In genomic region chr4:3416670-3417069, GRCm38 (mm10) we compare ENCODE assay signal across 18 mouse cellular contexts.
A peak's percentile ranks its signal among the peaks of the same experiment; 100 is the strongest.
DNase-seq lines count a peak whose midpoint lies in the region; ATAC-seq and TF ChIP-seq lines count a peak whose summit lies in the region.
"Had no signal": no experiment of that assay in that cellular context is flagged by ENCODE, and none has a peak within 500 bp of the region (broad histone marks: within the 10 kb centered on the region; RNA-seq: fewer than 3 reads in every experiment).

No protein-coding gene starts in this region.

- TF ChIP-seq CTCF in CH12.LX (conservative IDR thresholded peaks at IDR 0.05 in 1 of 2, IDR thresholded peaks at IDR 0.05 in 1 of 2; ENCODE audit: low read depth in 2 of 2, low read length in 2 of 2): no peak
- TF ChIP-seq CTCF in stomach, postnatal 0 days (IDR thresholded peaks at IDR 0.05; ENCODE audit: low read depth): no peak

- H3K9me3 ChIP-seq in CH12.LX (replicated peaks; ENCODE audit: low read length): no peaks in the 10 kb centered on the region
- no peaks in the 10 kb centered on the region for H3K9me3 ChIP-seq in stomach, postnatal 0 days (ENCODE audit: control insufficient read depth, low read length)
- H3K9me3 ChIP-seq: heart, embryonic 12.5 days had no signal

- ATAC-seq in stomach, postnatal 0 days (ENCODE audit: low FRiP score, low TSS enrichment): no peak
- no peak for ATAC-seq in megakaryocyte-erythroid progenitor cell, adult 5-6 weeks (replicated peaks; ENCODE audit: low FRiP score, low TSS enrichment, poor library complexity, severe bottlenecking)
- ATAC-seq: activated CD4-positive, CD25-positive, alpha-beta regulatory T cell, adult 4 months; forebrain, embryonic 14.5 days; hindbrain, embryonic 16.5 days had no signal

- H3K9ac ChIP-seq in CH12.LX (ENCODE audit: insufficient read depth, low read depth): no peak overlapping the region
- no peak overlapping the region for H3K9ac ChIP-seq in stomach, postnatal 0 days (ENCODE audit: low read length)
- H3K9ac ChIP-seq: heart, embryonic 12.5 days had no signal

- H3K27me3 ChIP-seq in CH12.LX (replicated peaks): no peaks in the 10 kb centered on the region
- no peaks in the 10 kb centered on the region for H3K27me3 ChIP-seq in stomach, postnatal 0 days (ENCODE audit: control insufficient read depth, insufficient read depth, low read length)
- H3K27me3 ChIP-seq: heart, embryonic 12.5 days had no signal

- peak; percentile 3 for DNase-seq in 3T3-L1 (ENCODE audit: low read depth, low spot score)
- DNase-seq in CH12.LX (ENCODE audit: extremely low read depth): no peak
- peak; percentile 98 for DNase-seq in R1 (ENCODE audit: low read depth, low spot score)
- DNase-seq in stomach, postnatal 0 days (ENCODE audit: low spot score): peak; percentile 31
- no peak for DNase-seq in adrenal gland, postnatal 4 days (ENCODE audit: low spot score in 2 of 2)
- DNase-seq in right cerebral cortex, postnatal 14 days: no peak
- DNase-seq: adrenal gland, postnatal 14 days; cerebellum, adult 2 months; cerebellum, postnatal 10 days; gastrocnemius, adult 2 months; gastrocnemius, postnatal 25 days; kidney, adult 11 months had no signal

- peaks cover 7 to 32% of the 10 kb centered on the region in 2 experiments; a peak in 2 of 4 replicates for H3K4me1 ChIP-seq in CH12.LX (ENCODE audit: control insufficient read depth in 1 of 2, insufficient read depth in 2 of 2)
- H3K4me1 ChIP-seq in stomach, postnatal 0 days (replicated peaks; ENCODE audit: control insufficient read depth, insufficient read depth): no peaks in the 10 kb centered on the region
- H3K4me1 ChIP-seq: embryonic facial prominence, embryonic 10.5 days had no signal

- H3K4me2 ChIP-seq in CH12.LX (ENCODE audit: insufficient read depth, low read depth, poor library complexity, severe bottlenecking): no peak overlapping the region
- no peak overlapping the region for H3K4me2 ChIP-seq in stomach, postnatal 0 days (replicated peaks; ENCODE audit: low read depth)
- H3K4me2 ChIP-seq: heart, embryonic 12.5 days had no signal

- H3K36me3 ChIP-seq in CH12.LX (replicated peaks in 1 of 2; ENCODE audit: control insufficient read depth in 1 of 2, insufficient read depth in 1 of 2, low read length in 1 of 2): no peaks in the 10 kb centered on the region
- no peaks in the 10 kb centered on the region for H3K36me3 ChIP-seq in stomach, postnatal 0 days (ENCODE audit: control insufficient read depth, insufficient read depth, low read length)
- H3K36me3 ChIP-seq: embryonic facial prominence, embryonic 10.5 days; heart, embryonic 12.5 days had no signal

- in situ Hi-C loops in CH12.LX (cut with MboI; ENCODE audit: low pct_ligation_motif_present, low pct_unique_long_range_greater_than_20kb, low sequenced_read_pairs): loop anchor here (25.0 kb wide), 1 partner anchor 179 kb away; no protein-coding TSS in a partner anchor

- no peaks in the 10 kb centered on the region for H3K79me2 ChIP-seq in CH12.LX (replicated peaks; ENCODE audit: control insufficient read depth, extremely low read depth, insufficient read depth, poor library complexity, severe bottlenecking)

- no peak for TF ChIP-seq POLR2A in CH12.LX (IDR thresholded peaks at IDR 0.05; ENCODE audit: low read depth, low read length)

- dilution Hi-C loops in CH12.LX (cut with MboI; ENCODE audit: extremely low pct_ligation_motif_present, extremely low pct_unique_long_range_greater_than_20kb, low sequenced_read_pairs): no loop called here

- H3K4me3 ChIP-seq in CH12.LX (replicated peaks in 1 of 3; ENCODE audit: low read depth in 2 of 3, low read length in 2 of 3, poor library complexity in 1 of 3): no peak overlapping the region
- no peak overlapping the region for H3K4me3 ChIP-seq in stomach, postnatal 0 days (ENCODE audit: low read depth, low read length)
- H3K4me3 ChIP-seq: embryonic facial prominence, embryonic 10.5 days; gastrocnemius, adult 2 months; heart, embryonic 12.5 days had no signal

- no peak for TF ChIP-seq RAD21 in CH12.LX (IDR thresholded peaks at IDR 0.05; ENCODE audit: low read depth, low read length)

- TF ChIP-seq EP300 in CH12.LX (IDR thresholded peaks at IDR 0.05; ENCODE audit: low read length): no peak
- no peak for TF ChIP-seq EP300 in stomach, postnatal 0 days (optimal IDR thresholded peaks at IDR 0.05)

- H3K27ac ChIP-seq in CH12.LX (ENCODE audit: insufficient read depth, low read depth): no peak overlapping the region
- no peak overlapping the region for H3K27ac ChIP-seq in stomach, postnatal 0 days (replicated peaks)
- H3K27ac ChIP-seq: embryonic facial prominence, embryonic 10.5 days; gastrocnemius, adult 2 months had no signal

- WGBS in stomach, postnatal 0 days: 81% methylated on average over 5 of the region's 5 CpGs

TF ChIP-seq in CH12.LX, 34 proteins besides CTCF, POLR2A, EP300 and RAD21:
- TF ChIP-seq MXI1 (IDR thresholded peaks at IDR 0.05; ENCODE audit: low read depth, low read length) (peak; percentile 47), KAT2A (IDR thresholded peaks at IDR 0.05; ENCODE audit: insufficient replicate concordance, low read length) (no peak), HCFC1 (IDR thresholded peaks at IDR 0.05; ENCODE audit: low read depth, low read length) (no peak)

Comparison
In these comparisons a context has a peak if more than half of its experiments do, and no peak if none do; other contexts are left out.
1. DNase-seq: peak in 3T3-L1 (single experiment), R1 (single experiment) and stomach, postnatal 0 days (single experiment); none in CH12.LX (single experiment), adrenal gland, postnatal 4 days (0 of 2) and right cerebral cortex, postnatal 14 days (single experiment).